Mouse (Mus musculus) neural tube, embryonic 14.5 days (tissue): ENCODE results near the gene Myo7a. TPM values are rescaled to one million over a fixed set of nuclear protein-coding genes. Genes with fewer than 3 reads are reported as not detected.

Experiments
- ATAC-seq: fragments of 200-750 bp; cut with Nextera tagmentation; 2 replicates; pipeline ENCODE4 v1.8.0; 2017; ENCODE audit warnings: low read depth, mild to moderate bottlenecking, moderate TSS enrichment, moderate library complexity
- H3K27ac ChIP-seq: fragments of 300-500 bp; sonication (generic); 2 replicates; pipeline ENCODE4 v1.5.1; 2014; ENCODE audit warnings: low read depth, mild to moderate bottlenecking, control low read depth, low read length, moderate library complexity, mixed read lengths
- H3K27me3 ChIP-seq: fragments of 300-500 bp; sonication (generic); 2 replicates; pipeline ENCODE4 v1.6.1; 2014; ENCODE audit warnings: low read length; ENCODE audit not compliant: control insufficient read depth, insufficient read depth
- H3K36me3 ChIP-seq: fragments of 300-500 bp; sonication (generic); 2 replicates; pipeline ENCODE4 v1.6.1; 2014; ENCODE audit warnings: low read length, mixed read lengths; ENCODE audit not compliant: control insufficient read depth, insufficient read depth
- H3K4me1 ChIP-seq: fragments of 300-500 bp; sonication (generic); 2 replicates; pipeline ENCODE4 v1.6.1; 2014; ENCODE audit warnings: low read length; ENCODE audit not compliant: control insufficient read depth, insufficient read depth
- H3K4me2 ChIP-seq: fragments of 300-500 bp; sonication (generic); 2 replicates; pipeline ENCODE4 v1.6.1; 2014; ENCODE audit warnings: mild to moderate bottlenecking, low read depth, low read length, control low read depth
- H3K4me3 ChIP-seq: fragments of 300-500 bp; sonication (generic); 2 replicates; pipeline ENCODE4 v1.5.1; 2014; ENCODE audit warnings: low read depth, low read length, control low read depth, mixed read lengths
- H3K9ac ChIP-seq: fragments of 300-500 bp; sonication (generic); replicated peaks from 2 replicates; pipeline ENCODE4 v1.6.1; 2014; ENCODE audit warnings: low read depth, mild to moderate bottlenecking, control low read depth, low read length, mixed read lengths
- H3K9me3 ChIP-seq: fragments of 300-500 bp; sonication (generic); 2 replicates; pipeline ENCODE4 v1.6.1; 2016; ENCODE audit warnings: low read length; ENCODE audit not compliant: control insufficient read depth
- WGBS: fragments of 180-500 bp; shearing (Covaris S2); extraction: QIAGEN DNeasy Blood & Tissue Kit; methylation state at CpG from one replicate; pipeline ENCODE4 v1.1.7; 2014; 5-methylcytosine and 5-hydroxymethylcytosine counted together
- polyA plus RNA-seq: library from polyadenylated mRNA; unstranded; fragments of >200 nt; fragmentation: Nextera tagmentation; extraction: Ambion mirVana; gene quantifications from 2 replicates; pipeline ENCODE4 v1.2.1, GENCODE M21; 2014

Gene Myo7a
- polyA plus RNA-seq, 1 experiment from 2014 or later, result 24.2 TPM

GRCm38 (mm10) chr7:98102488-98102887 lies 16.8 kb downstream of the Myo7a start:
- peak; percentile 52; the same call in 1 of the 2 replicates for ATAC-seq
- no peaks in the 10 kb centered on the region for H3K27me3 ChIP-seq
- peak overlapping the region; percentile 48 for H3K4me2 ChIP-seq
- H3K9me3 ChIP-seq, result no peaks in the 10 kb centered on the region
- peak overlapping the region; percentile 30; the same call in 1 of the 2 replicates for H3K9ac ChIP-seq
- H3K27ac ChIP-seq, result no peak overlapping the region
- H3K36me3 ChIP-seq, result no peaks in the 10 kb centered on the region
- WGBS, result 95% methylated on average over 11 of the region's 11 CpGs
- H3K4me1 ChIP-seq, result peaks cover 8% of the 10 kb centered on the region
- H3K4me3 ChIP-seq, result no peak overlapping the region

- ATAC-seq, result no peak
- Histone ChIP-seq H3K36me3 (no peaks in the 10 kb centered on the region; the same call in 1 of the 2 replicates), H3K9me3 (no peaks in the 10 kb centered on the region), H3K27me3 (no peaks in the 10 kb centered on the region), H3K27ac (no peak overlapping the region), H3K4me1 (peaks cover 4% of the 10 kb centered on the region), H3K9ac (no peak overlapping the region), H3K4me3 (no peak overlapping the region), H3K4me2 (no peak overlapping the region)
- 92% methylated on average over 8 of the region's 8 CpGs for WGBS
Measured at GRCm38 (mm10) chr7:98097557-98097956, 21.8 kb downstream of the Myo7a start.

GRCm38 (mm10) chr7:98095852-98096251 lies 23.5 kb downstream of the Myo7a start:
- Histone ChIP-seq H3K9me3 (no peaks in the 10 kb centered on the region), H3K4me3 (no peak overlapping the region), H3K4me1 (no peaks in the 10 kb centered on the region), H3K4me2 (no peak overlapping the region), H3K9ac (no peak overlapping the region), H3K27me3 (no peaks in the 10 kb centered on the region), H3K27ac (no peak overlapping the region), H3K36me3 (no peaks in the 10 kb centered on the region; the same call in 1 of the 2 replicates)
- ATAC-seq, result no peak
- WGBS, result 97% methylated on average over 4 of the region's 4 CpGs

GRCm38 (mm10) chr7:98086346-98086745 lies 33.0 kb downstream of the Myo7a start:
- no peaks in the 10 kb centered on the region for H3K27me3 ChIP-seq
- H3K4me1 ChIP-seq, result peaks cover 5% of the 10 kb centered on the region; the same call in 1 of the 2 replicates
- H3K4me2 ChIP-seq, result no peak overlapping the region
- no peak overlapping the region for H3K9ac ChIP-seq
- H3K36me3 ChIP-seq, result no peaks in the 10 kb centered on the region
- no peak overlapping the region for H3K27ac ChIP-seq
- no peak; the same call in 1 of the 2 replicates for ATAC-seq
- WGBS, result 54% methylated on average over 2 of the region's 2 CpGs
- H3K4me3 ChIP-seq, result no peak overlapping the region
- H3K9me3 ChIP-seq, result no peaks in the 10 kb centered on the region

GRCm38 (mm10) chr7:98085314-98085713 lies 34.0 kb downstream of the Myo7a start:
- H3K36me3 ChIP-seq, result no peaks in the 10 kb centered on the region
- ATAC-seq, result no peak
- no peaks in the 10 kb centered on the region for H3K27me3 ChIP-seq
- H3K4me2 ChIP-seq, result no peak overlapping the region
- no peak overlapping the region for H3K4me3 ChIP-seq
- WGBS, result 80% methylated on average over 7 of the region's 7 CpGs
- no peak overlapping the region for H3K27ac ChIP-seq
- H3K9me3 ChIP-seq, result no peaks in the 10 kb centered on the region
- H3K9ac ChIP-seq, result no peak overlapping the region
- H3K4me1 ChIP-seq, result peaks cover 5% of the 10 kb centered on the region; the same call in 1 of the 2 replicates

GRCm38 (mm10) chr7:98084541-98085293 lies 34.6 kb downstream of the Myo7a start:
- Histone ChIP-seq H3K9ac (no peak overlapping the region), H3K4me2 (no peak overlapping the region), H3K27ac (no peak overlapping the region), H3K4me1 (peaks cover 5% of the 10 kb centered on the region; the same call in 1 of the 2 replicates), H3K27me3 (no peaks in the 10 kb centered on the region), H3K9me3 (no peaks in the 10 kb centered on the region), H3K36me3 (no peaks in the 10 kb centered on the region), H3K4me3 (no peak overlapping the region)
- ATAC-seq, result no peak
- WGBS, result 65% methylated on average over 12 of the region's 12 CpGs

GRCm38 (mm10) chr7:98082376-98082775 lies 36.9 kb downstream of the Myo7a start:
- Histone ChIP-seq H3K27me3 (no peaks in the 10 kb centered on the region), H3K9ac (no peak overlapping the region), H3K36me3 (0 out of 2 replicates have a peak, but pooled peaks cover 3% of the 10 kb centered on the region), H3K4me3 (no peak overlapping the region), H3K4me1 (peaks cover 5% of the 10 kb centered on the region; the same call in 1 of the 2 replicates), H3K4me2 (no peak overlapping the region), H3K9me3 (no peaks in the 10 kb centered on the region), H3K27ac (no peak overlapping the region)
- 11% methylated on average over 5 of the region's 5 CpGs for WGBS
- 0 out of 2 replicates have a peak, but pooled peaks have one; percentile 41 for ATAC-seq

GRCm38 (mm10) chr7:98077453-98077852 lies 41.9 kb downstream of the Myo7a start:
- Histone ChIP-seq H3K9me3 (no peaks in the 10 kb centered on the region), H3K36me3 (peaks cover 9% of the 10 kb centered on the region; the same call in 1 of the 2 replicates), H3K27me3 (no peaks in the 10 kb centered on the region), H3K4me1 (no peaks in the 10 kb centered on the region), H3K9ac (no peak overlapping the region), H3K27ac (no peak overlapping the region), H3K4me3 (no peak overlapping the region), H3K4me2 (no peak overlapping the region)
- no peak for ATAC-seq
- WGBS, result 84% methylated on average over 11 of the region's 11 CpGs

- Histone ChIP-seq H3K27me3 (no peaks in the 10 kb centered on the region), H3K4me1 (no peaks in the 10 kb centered on the region), H3K9ac (no peak overlapping the region), H3K36me3 (peaks cover 5% of the 10 kb centered on the region; the same call in 1 of the 2 replicates), H3K4me2 (no peak overlapping the region), H3K27ac (no peak overlapping the region), H3K9me3 (no peaks in the 10 kb centered on the region), H3K4me3 (no peak overlapping the region)
- peak; percentile 69 for ATAC-seq
- 37% methylated on average over 5 of the region's 5 CpGs for WGBS
Measured at GRCm38 (mm10) chr7:98071620-98072019, 47.7 kb downstream of the Myo7a start.
